Mouse (Mus musculus) MEL (cell line): ENCODE data around the gene Gm5741. TPM values are rescaled to one million over a fixed set of nuclear protein-coding genes. Genes with fewer than 3 reads are reported as not detected.
A peak's percentile ranks its signal among the peaks of the same experiment; 100 is the strongest.

ENCODE experiments used
- DNase-seq: peaks from one replicate; pipeline ENCODE4 v3.0.0; 2011; ENCODE audit warnings: low read depth, low spot score
- H3K27ac ChIP-seq: 2 replicates; pipeline ENCODE4 v1.5.1; 2012; ENCODE audit warnings: low read depth, mild to moderate bottlenecking, control low read depth, low read length, moderate library complexity; ENCODE audit not compliant: control insufficient read depth
- H3K27me3 ChIP-seq, 2 experiments: fragments of 150-350 bp in 1 of 2; sonication (generic) in 1 of 2; 2 replicates each; pipeline ENCODE4 v1.6.1; 2012; ENCODE audit warnings: low read length in 2 of 2, mild to moderate bottlenecking in 2 of 2, improper control_type of control experiment in 1 of 2, moderate library complexity in 1 of 2; ENCODE audit not compliant: insufficient read depth in 2 of 2, control insufficient read depth in 1 of 2
- H3K36me3 ChIP-seq, 2 experiments: 2 replicates each; pipeline ENCODE4 v1.6.1; 2012 to 2014; ENCODE audit warnings: low read length in 2 of 2, improper control_type of control experiment in 1 of 2, inconsistent platforms in 1 of 2, mild to moderate bottlenecking in 1 of 2; ENCODE audit not compliant: insufficient read depth in 2 of 2, control insufficient read depth in 1 of 2
- H3K4me1 ChIP-seq, 2 experiments: fragments of 150-350 bp in 1 of 2; sonication (generic) in 1 of 2; 2 replicates each; pipeline ENCODE4 v1.6.1; 2012; ENCODE audit warnings: low read length in 2 of 2, improper control_type of control experiment in 1 of 2, mild to moderate bottlenecking in 1 of 2; ENCODE audit not compliant: insufficient read depth in 2 of 2, control insufficient read depth in 1 of 2
- H3K4me3 ChIP-seq, 2 experiments: fragments of 150-350 bp in 1 of 2; sonication (generic) in 1 of 2; 2 replicates each; pipeline ENCODE4 v1.5.1; 2012; ENCODE audit warnings: low read depth in 2 of 2, low read length in 2 of 2, mild to moderate bottlenecking in 2 of 2, moderate library complexity in 2 of 2, control low read depth in 1 of 2, improper control_type of control experiment in 1 of 2; ENCODE audit not compliant: control insufficient read depth in 1 of 2, insufficient read depth in 1 of 2
- H3K79me2 ChIP-seq: 2 replicates; pipeline ENCODE4 v1.6.1; 2012; ENCODE audit warnings: mild to moderate bottlenecking, low read length, moderate library complexity; ENCODE audit not compliant: control insufficient read depth, poor library complexity, insufficient read depth
- H3K9ac ChIP-seq: 2 replicates; pipeline ENCODE4 v1.6.1; 2012; ENCODE audit warnings: low read depth, mild to moderate bottlenecking, control low read depth, low read length, moderate library complexity; ENCODE audit not compliant: control insufficient read depth, poor library complexity, severe bottlenecking
- H3K9me3 ChIP-seq: fragments of 150-350 bp; sonication (generic); replicated peaks from 2 replicates; pipeline ENCODE4 v1.6.1; 2012; ENCODE audit warnings: mild to moderate bottlenecking, low read length, improper control_type of control experiment, moderate library complexity; ENCODE audit not compliant: insufficient read depth
- CTCF ChIP-seq, 3 experiments: IDR thresholded peaks in 2 of 3; conservative IDR thresholded peaks in 1 of 3; 2 replicates each; pipeline ENCODE4 v1.5.1; 2011 to 2012; ENCODE audit warnings: low read length in 3 of 3, low read depth in 2 of 3, mild to moderate bottlenecking in 2 of 3, improper control_type of control experiment in 1 of 3, inconsistent platforms in 1 of 3, mixed read lengths in 1 of 3, moderate library complexity in 1 of 3; ENCODE audit not compliant: control insufficient read depth in 1 of 3, insufficient read depth in 1 of 3, poor library complexity in 1 of 3, severe bottlenecking in 1 of 3
- ELF1 ChIP-seq: IDR thresholded peaks from 2 replicates; pipeline ENCODE4 v1.6.1; 2014; ENCODE audit warnings: low read depth, mild to moderate bottlenecking, inconsistent platforms, low read length, improper control_type of control experiment, moderate library complexity
- EP300 ChIP-seq, 2 experiments: IDR thresholded peaks; 2 replicates each; pipeline ENCODE4 v1.6.1; 2011; ENCODE audit warnings: improper control_type of control experiment in 2 of 2, low read length in 2 of 2, low read depth in 1 of 2, mild to moderate bottlenecking in 1 of 2
- GABPA ChIP-seq: IDR thresholded peaks from 2 replicates; pipeline ENCODE4 v1.6.1; 2012; ENCODE audit warnings: low read depth, mild to moderate bottlenecking, inconsistent platforms, low read length, improper control_type of control experiment, moderate library complexity
- HCFC1 ChIP-seq: IDR thresholded peaks from 2 replicates; pipeline ENCODE4 v1.6.1; 2012; ENCODE audit warnings: low read depth, mild to moderate bottlenecking, inconsistent platforms, low read length, improper control_type of control experiment, moderate library complexity
- JUND ChIP-seq: IDR thresholded peaks from 2 replicates; pipeline ENCODE4 v1.6.1; 2011; ENCODE audit warnings: low read depth, mild to moderate bottlenecking, improper control_type of control experiment, low read length
- MXI1 ChIP-seq: IDR thresholded peaks from 2 replicates; pipeline ENCODE4 v1.6.1; 2011; ENCODE audit warnings: mild to moderate bottlenecking, low read depth, low read length, improper control_type of control experiment
- NELFE ChIP-seq: IDR thresholded peaks from 2 replicates; pipeline ENCODE4 v1.6.1; 2011; ENCODE audit warnings: low read depth, low read length, improper control_type of control experiment
- NRF1 ChIP-seq: IDR thresholded peaks from 2 replicates; pipeline ENCODE4 v1.6.1; 2014; ENCODE audit warnings: low read depth, mild to moderate bottlenecking, inconsistent platforms, low read length, improper control_type of control experiment, moderate library complexity; ENCODE audit not compliant: poor library complexity, insufficient read depth, severe bottlenecking
- POLR2AphosphoS5 ChIP-seq: IDR thresholded peaks from 2 replicates; pipeline ENCODE4 v1.6.1; 2012; ENCODE audit warnings: low read depth, borderline replicate concordance, mild to moderate bottlenecking, inconsistent platforms, low read length, moderate library complexity, mixed read lengths
- RAD21 ChIP-seq: IDR thresholded peaks from 2 replicates; pipeline ENCODE4 v1.6.1; 2011; ENCODE audit warnings: mild to moderate bottlenecking, low read depth, low read length, improper control_type of control experiment
- RCOR1 ChIP-seq: IDR thresholded peaks from 2 replicates; pipeline ENCODE4 v1.6.1; 2012; ENCODE audit warnings: low read depth, mild to moderate bottlenecking, inconsistent platforms, low read length, improper control_type of control experiment
- SIN3A ChIP-seq: IDR thresholded peaks from 2 replicates; pipeline ENCODE4 v1.6.1; 2012; ENCODE audit warnings: low read length, improper control_type of control experiment, inconsistent platforms
- TBP ChIP-seq: IDR thresholded peaks from 2 replicates; pipeline ENCODE4 v1.8.0; 2011; ENCODE audit warnings: low read depth, low read length, improper control_type of control experiment
- ZC3H11A ChIP-seq: IDR thresholded peaks from 2 replicates; pipeline ENCODE4 v1.6.1; 2012; ENCODE audit warnings: low read depth, mild to moderate bottlenecking, inconsistent platforms, low read length, improper control_type of control experiment
- ZMIZ1 ChIP-seq: IDR thresholded peaks from 2 replicates; pipeline ENCODE4 v1.6.1; 2012; ENCODE audit warnings: low read depth, mild to moderate bottlenecking, inconsistent platforms, low read length, improper control_type of control experiment, moderate library complexity
- ZNF384 ChIP-seq: IDR thresholded peaks from 2 replicates; pipeline ENCODE4 v1.6.1; 2012; ENCODE audit warnings: low read depth, mild to moderate bottlenecking, inconsistent platforms, low read length, improper control_type of control experiment
- polyA plus RNA-seq, 2 experiments: library from polyadenylated mRNA; stranded (reverse) in 1 of 2; unstranded in 1 of 2; fragments of >175 nt in 1 of 2; fragments of >200 nt in 1 of 2; gene quantifications; 2 replicates each; pipeline versions ENCODE4 v1.2.1 to v1.2.4; 2012; ENCODE audit warnings: low replicate concordance in 2 of 2, low read depth in 1 of 2; ENCODE audit not compliant: insufficient read length in 2 of 2, insufficient read depth in 1 of 2, missing spikeins in 1 of 2
- total RNA-seq: library from RNA; depleted of rRNA; stranded (reverse); fragments of 300-350 nt; gene quantifications from 2 replicates; pipeline ENCODE4 v1.2.3, GENCODE M21; 2012

Gm5741 gene
- total and polyA plus RNA-seq, 3 experiments: 1.0 TPM; not detected in 2

GRCm38 (mm10) chr8:85074167-85074566, 6.4 kb upstream of the Gm5741 start:
- H3K4me1 ChIP-seq: peaks cover 2 to 12% of the 10 kb centered on the region in 2 experiments; a peak in 3 of 4 replicates

GRCm38 (mm10) chr8:85073041-85073612, 5.3 kb upstream of the Gm5741 start:
- H3K79me2 ChIP-seq: peaks cover 15% of the 10 kb centered on the region
- H3K27me3 ChIP-seq: no peaks in the 10 kb centered on the region
- peak overlapping the region; percentile 26; the same call in 1 of the 2 replicates for H3K9ac ChIP-seq
- no peak for DNase-seq
- H3K36me3 ChIP-seq: peaks cover 2 to 8% of the 10 kb centered on the region in 2 experiments
- TF ChIP-seq MXI1 (no peak), HCFC1 (no peak), NRF1 (no peak)
- H3K9me3 ChIP-seq: no peaks in the 10 kb centered on the region
- H3K4me1 ChIP-seq: peaks cover 2 to 12% of the 10 kb centered on the region in 2 experiments; a peak in 3 of 4 replicates
- no peak overlapping the region for H3K27ac ChIP-seq
- 0 out of 4 replicates have a peak overlapping the region, but pooled peaks of 1 of the 2 experiments have one; percentile 12 for H3K4me3 ChIP-seq

More at GRCm38 (mm10) chr8:85074167-85074566, 6.4 kb upstream of the Gm5741 start:
- H3K9me3 ChIP-seq: no peaks in the 10 kb centered on the region
- peaks cover 15% of the 10 kb centered on the region for H3K79me2 ChIP-seq
- peaks cover 2 to 8% of the 10 kb centered on the region in 2 experiments for H3K36me3 ChIP-seq
- DNase-seq: no peak
- no peaks in the 10 kb centered on the region for H3K27me3 ChIP-seq
- no peak overlapping the region for H3K9ac ChIP-seq
- TF ChIP-seq POLR2AphosphoS5 (no peak), RCOR1 (no peak), NELFE (no peak), GABPA (no peak), SIN3A (no peak), JUND (no peak), RAD21 (no peak), ZNF384 (no peak), ELF1 (no peak), TBP (no peak), MXI1 (no peak), CTCF (IDR thresholded peaks at IDR 0.05 in 2 of 3, conservative IDR thresholded peaks at IDR 0.05 in 1 of 3; ENCODE audit: control insufficient read depth in 1 of 3, insufficient read depth in 1 of 3, low read depth in 2 of 3, low read length in 3 of 3, poor library complexity in 1 of 3, severe bottlenecking in 1 of 3) (no peak), EP300 (IDR thresholded peaks at IDR 0.05; ENCODE audit: low read depth in 1 of 2, low read length in 2 of 2) (no peak), ZC3H11A (no peak), ZMIZ1 (no peak)
- no peak overlapping the region for H3K4me3 ChIP-seq
- no peak overlapping the region for H3K27ac ChIP-seq
